Mouse (Mus musculus): ENCODE measurements around the gene Crocc. TPM values are rescaled to one million over a fixed set of nuclear protein-coding genes. Genes with fewer than 3 reads are reported as not detected.
A peak's percentile ranks its signal among the peaks of the same experiment; 100 is the strongest.

The Crocc gene
- polyA plus RNA-seq, 1 experiment from 2014 or later: 1.5 TPM

DNA sequence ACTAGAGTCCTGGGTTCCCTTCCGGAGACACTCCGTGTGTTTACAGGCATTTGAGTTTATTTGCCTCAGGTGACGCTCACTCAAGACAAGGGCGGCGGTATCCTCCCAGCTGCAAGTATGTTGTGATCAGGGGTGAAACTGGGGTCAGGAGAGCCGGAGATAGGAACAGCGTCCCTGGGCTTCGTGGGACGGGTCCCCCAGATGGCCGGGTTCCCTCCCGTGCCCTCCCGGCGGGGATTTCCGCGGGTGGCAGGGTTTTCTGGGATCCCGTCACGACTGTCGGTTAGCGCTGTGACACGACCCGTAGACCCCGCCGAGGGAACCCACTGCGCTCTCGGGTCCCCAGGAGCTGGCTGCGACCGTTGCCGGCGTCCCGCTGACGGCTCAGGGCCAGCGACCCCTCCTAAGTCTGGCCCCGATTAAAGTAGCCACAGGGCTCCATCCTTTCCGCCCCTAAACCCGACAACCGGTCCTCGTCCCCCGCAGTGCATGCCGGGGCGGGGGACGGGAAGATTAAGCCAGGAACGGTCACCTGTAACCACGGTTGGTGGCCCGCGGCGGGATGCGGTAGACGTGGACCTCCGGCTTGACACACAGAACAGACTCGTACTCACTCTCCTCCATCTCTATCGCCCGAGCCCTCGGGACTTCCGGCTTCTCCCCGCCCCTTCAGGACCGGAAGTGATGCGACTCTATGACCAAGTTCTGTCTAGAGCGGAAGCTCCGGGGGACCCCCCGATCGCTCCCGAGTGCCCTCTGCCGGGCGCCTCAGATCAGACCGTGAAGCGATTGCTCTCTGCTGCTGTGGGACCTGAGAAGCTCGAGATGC, 17.5 kb upstream of the Crocc start, which contains the start of gene Necap2:
Gene Necap2, minus strand, starts transcription at position 677 of the 829 bp plus-strand sequence.
- peak within 1 kb of the TSS; percentile 93 for H3K4me3 ChIP-seq (ENCODE audit: inconsistent target)
- H3K36me3 ChIP-seq (ENCODE audit: inconsistent target): peaks cover 13% of the 10 kb centered on the region
- peak within 1 kb of the TSS; percentile 87 for H3K27ac ChIP-seq
- WGBS (ENCODE audit: missing documents): under 1% methylated on average over 63 of the region's 67 CpGs
- H3K79me2 ChIP-seq (ENCODE audit: inconsistent target): peaks cover 50% of the 10 kb centered on the region

DNA sequence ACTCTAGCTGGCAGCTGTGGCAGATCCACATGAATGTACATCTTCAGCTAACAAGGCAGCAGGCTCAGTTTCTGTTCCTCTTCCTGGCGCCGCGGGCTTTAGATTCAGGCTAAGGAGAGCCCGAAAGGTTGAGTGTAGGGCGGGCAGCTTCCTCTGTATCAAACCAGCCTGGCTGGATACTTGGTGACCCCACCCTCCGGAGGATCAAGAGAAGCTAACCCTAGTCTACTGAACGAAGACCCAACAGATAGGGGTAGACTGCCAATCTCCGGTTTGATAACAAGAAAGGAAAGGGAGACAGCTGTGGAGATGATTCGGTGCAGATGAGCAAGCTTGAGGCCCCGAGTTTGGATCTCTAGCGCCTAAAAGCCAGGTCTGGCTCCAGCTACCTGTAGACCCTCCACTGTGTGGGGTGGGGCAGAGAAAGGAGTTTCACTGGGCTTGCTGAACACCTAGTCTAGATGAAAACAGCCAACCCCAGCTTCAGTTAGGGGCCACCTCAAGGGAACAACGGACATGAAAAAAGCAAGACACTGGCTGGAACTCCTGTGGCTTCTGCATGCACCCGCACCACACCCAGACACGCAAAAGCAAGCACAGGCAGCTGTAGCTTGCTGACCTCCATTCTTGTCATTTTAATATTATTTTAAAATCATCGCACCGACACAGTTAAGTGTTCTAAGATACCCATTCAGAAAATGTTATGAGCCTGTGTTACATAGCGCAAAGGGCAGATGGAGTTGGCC, 16.6 kb upstream of the Crocc start:
- WGBS (ENCODE audit: missing documents): 12% methylated on average over 17 of the region's 17 CpGs
- peak overlapping the region; percentile 87 for H3K27ac ChIP-seq
- H3K4me3 ChIP-seq (ENCODE audit: inconsistent target): peak overlapping the region; percentile 93
- peaks cover 59% of the 10 kb centered on the region for H3K79me2 ChIP-seq (ENCODE audit: inconsistent target)
- peaks cover 23% of the 10 kb centered on the region for H3K36me3 ChIP-seq (ENCODE audit: inconsistent target)

GRCm38 (mm10) chr4:141074109-141074508, 13.8 kb upstream of the Crocc start:
- H3K4me3 ChIP-seq (ENCODE audit: inconsistent target): no peak overlapping the region
- 97% methylated on average over 4 of the region's 4 CpGs for WGBS (ENCODE audit: missing documents)
- no peak overlapping the region for H3K27ac ChIP-seq
- peaks cover 51% of the 10 kb centered on the region for H3K36me3 ChIP-seq (ENCODE audit: inconsistent target)
- peaks cover 86% of the 10 kb centered on the region for H3K79me2 ChIP-seq (ENCODE audit: inconsistent target)

DNA sequence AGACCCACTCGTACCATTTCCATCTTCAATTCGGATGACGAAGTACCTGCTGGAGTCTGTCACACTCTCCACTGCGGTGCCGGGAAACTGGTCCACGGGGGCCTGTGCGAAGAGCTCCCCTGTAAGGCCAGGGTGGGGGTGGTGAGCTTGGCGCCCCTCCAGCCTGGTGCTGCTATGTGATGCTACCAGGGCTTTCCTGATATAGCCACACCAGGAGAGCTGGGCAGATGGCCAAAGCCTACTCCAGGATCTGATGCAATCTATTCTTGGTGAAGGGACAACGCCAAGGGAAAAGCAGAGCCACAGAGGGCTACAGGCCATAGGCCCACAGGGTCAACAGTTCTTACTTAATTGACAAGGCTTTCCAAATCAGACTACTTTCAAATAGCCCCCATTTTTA, 13.3 kb upstream of the Crocc start:
- Histone ChIP-seq H3K79me2 (ENCODE audit: inconsistent target) (peaks cover 86% of the 10 kb centered on the region), H3K27ac (no peak overlapping the region), H3K36me3 (ENCODE audit: inconsistent target) (peaks cover 56% of the 10 kb centered on the region), H3K4me3 (ENCODE audit: inconsistent target) (no peak overlapping the region)
- 94% methylated on average over 9 of the region's 9 CpGs for WGBS (ENCODE audit: missing documents)

GRCm38 (mm10) chr4:141072502-141072901, 12.2 kb upstream of the Crocc start:
- Histone ChIP-seq H3K27ac (no peak overlapping the region), H3K4me3 (ENCODE audit: inconsistent target) (no peak overlapping the region), H3K79me2 (ENCODE audit: inconsistent target) (peaks cover 80% of the 10 kb centered on the region), H3K36me3 (ENCODE audit: inconsistent target) (peaks cover 67% of the 10 kb centered on the region)
- WGBS (ENCODE audit: missing documents): 93% methylated on average over 11 of the region's 11 CpGs

DNA sequence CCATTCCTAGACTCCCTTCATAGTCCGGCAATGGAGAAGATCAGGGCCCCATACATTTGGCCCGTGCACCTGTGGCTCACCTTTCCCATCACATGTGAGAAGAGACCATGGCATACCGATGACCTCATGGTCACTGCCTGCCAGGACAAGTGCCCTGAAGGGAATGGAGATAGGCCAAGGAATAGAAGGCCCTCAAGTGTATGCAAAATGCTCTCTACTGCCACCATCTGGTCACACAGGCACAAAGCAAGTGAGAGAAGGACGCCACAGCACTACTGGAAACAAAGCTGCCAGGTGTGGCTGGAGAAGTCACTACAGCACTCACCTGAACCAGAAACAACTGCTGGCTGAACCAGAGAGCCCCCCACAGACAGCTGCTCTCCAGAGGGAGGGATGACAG, 9.4 kb upstream of the Crocc start:
- Histone ChIP-seq H3K36me3 (ENCODE audit: inconsistent target) (peaks cover 87% of the 10 kb centered on the region), H3K79me2 (ENCODE audit: inconsistent target) (peaks cover 55% of the 10 kb centered on the region), H3K27ac (no peak overlapping the region), H3K4me3 (ENCODE audit: inconsistent target) (no peak overlapping the region)
- 63% methylated on average over 4 of the region's 4 CpGs for WGBS (ENCODE audit: missing documents)

GRCm38 (mm10) chr4:141068655-141069054, 8.3 kb upstream of the Crocc start:
- no peak overlapping the region for H3K27ac ChIP-seq
- H3K79me2 ChIP-seq (ENCODE audit: inconsistent target): peaks cover 44% of the 10 kb centered on the region
- H3K4me3 ChIP-seq (ENCODE audit: inconsistent target): no peak overlapping the region
- peaks cover 81% of the 10 kb centered on the region for H3K36me3 ChIP-seq (ENCODE audit: inconsistent target)
- WGBS (ENCODE audit: missing documents): 97% methylated on average over 8 of the region's 8 CpGs

- Histone ChIP-seq H3K4me3 (ENCODE audit: inconsistent target) (no peak overlapping the region), H3K36me3 (ENCODE audit: inconsistent target) (peaks cover 70% of the 10 kb centered on the region), H3K27ac (no peak overlapping the region), H3K79me2 (ENCODE audit: inconsistent target) (peaks cover 33% of the 10 kb centered on the region)
- 95% methylated on average over 9 of the region's 9 CpGs for WGBS (ENCODE audit: missing documents)
These were observed 7.2 kb upstream of the Crocc start for GRCm38 (mm10) chr4:141067516-141068046.

DNA sequence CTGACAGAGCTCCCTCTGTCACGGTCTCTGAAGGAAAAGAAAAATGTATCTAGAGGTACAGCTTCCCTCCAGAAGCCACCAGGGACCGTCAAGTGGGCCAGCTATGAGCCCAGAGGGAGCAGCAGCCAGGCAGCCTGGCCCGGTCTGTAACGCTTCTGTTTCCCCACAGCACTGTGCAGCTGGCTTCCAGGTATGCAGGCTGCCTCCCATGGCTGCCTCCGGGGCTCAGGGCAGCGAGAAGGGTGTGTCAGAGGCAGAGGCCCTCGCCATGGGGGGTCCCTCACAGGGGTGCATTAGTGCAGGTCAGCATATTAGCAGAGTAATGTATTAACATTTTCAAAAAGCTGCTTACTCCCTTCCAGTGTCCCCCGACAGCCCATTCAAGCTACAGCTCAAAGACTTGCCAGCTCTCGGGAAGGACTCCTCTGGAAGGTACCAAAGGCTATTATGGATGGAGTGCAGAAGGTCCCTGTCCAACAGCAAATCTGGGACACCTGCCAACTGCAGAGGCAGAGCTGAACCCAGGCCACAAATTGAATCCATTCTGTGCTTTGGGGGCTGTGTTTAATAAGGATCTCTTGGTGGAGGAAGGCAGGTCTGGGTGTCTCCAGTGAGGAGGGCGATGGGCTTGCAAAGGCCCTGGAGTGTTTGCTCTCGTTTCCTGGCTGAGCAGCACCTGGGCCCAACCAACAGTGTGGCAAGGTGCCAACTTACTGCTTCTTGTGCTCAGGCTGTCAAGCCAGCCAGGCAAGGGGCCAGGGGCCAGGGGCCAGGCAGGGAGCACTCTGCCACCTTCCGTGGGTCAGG, 6.6 kb upstream of the Crocc start:
- no peak overlapping the region for H3K27ac ChIP-seq
- 94% methylated on average over 12 of the region's 12 CpGs for WGBS (ENCODE audit: missing documents)
- H3K36me3 ChIP-seq (ENCODE audit: inconsistent target): peaks cover 64% of the 10 kb centered on the region
- peaks cover 27% of the 10 kb centered on the region for H3K79me2 ChIP-seq (ENCODE audit: inconsistent target)
- no peak overlapping the region for H3K4me3 ChIP-seq (ENCODE audit: inconsistent target)

DNA sequence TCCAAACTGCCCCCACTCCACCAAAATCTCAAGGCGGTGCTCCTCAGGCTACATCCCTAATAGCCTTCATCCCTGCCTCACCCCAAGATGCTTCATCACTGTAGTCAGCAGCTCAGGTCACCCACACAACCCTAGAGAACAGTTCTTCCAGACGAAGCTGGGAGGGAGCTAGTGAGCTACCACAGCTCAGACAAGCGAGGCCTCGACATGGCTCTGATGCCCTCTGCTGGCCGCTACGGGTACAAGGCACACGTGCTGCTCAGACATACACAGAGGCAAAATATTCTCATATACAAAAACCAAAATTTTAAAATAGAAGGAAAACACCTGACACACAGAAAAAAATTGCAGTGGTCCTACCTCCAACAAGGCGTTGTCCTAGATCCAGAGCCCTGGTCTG, 4.8 kb upstream of the Crocc start:
- Histone ChIP-seq H3K4me3 (ENCODE audit: inconsistent target) (no peak overlapping the region), H3K27ac (no peak overlapping the region), H3K79me2 (ENCODE audit: inconsistent target) (peaks cover 9% of the 10 kb centered on the region), H3K36me3 (ENCODE audit: inconsistent target) (peaks cover 46% of the 10 kb centered on the region)
- WGBS (ENCODE audit: missing documents): 13% methylated on average over 8 of the region's 8 CpGs

DNA sequence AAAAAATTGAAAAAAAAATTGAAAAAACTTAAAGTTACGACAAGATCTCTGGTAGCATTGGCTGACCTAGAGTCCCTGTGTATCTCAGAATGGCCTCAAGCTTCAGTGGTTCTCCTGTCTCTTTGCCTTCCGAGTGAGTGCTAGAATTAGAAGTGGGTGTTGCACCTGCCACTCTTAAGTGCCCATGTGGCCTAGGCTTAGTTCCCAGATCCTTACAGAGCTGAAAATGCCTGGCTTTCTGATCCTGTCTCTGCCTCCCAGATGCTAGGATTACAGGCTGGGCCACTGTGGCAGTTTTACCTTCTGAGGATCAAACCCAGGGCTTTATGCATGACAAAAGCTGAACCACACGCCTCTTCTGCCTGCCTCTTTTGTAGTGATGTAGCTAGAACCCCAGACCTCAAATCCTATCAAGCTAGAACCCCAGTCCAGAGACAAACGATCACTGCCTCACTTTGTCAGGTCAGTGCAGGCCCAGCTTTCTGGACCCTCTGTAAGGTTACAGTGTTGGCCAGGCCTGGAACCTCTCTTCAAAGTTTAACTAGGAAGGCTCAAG, 3.8 kb upstream of the Crocc start:
- WGBS (ENCODE audit: missing documents): 92% methylated on average over 4 of the region's 4 CpGs
- Histone ChIP-seq H3K27ac (no peak overlapping the region), H3K36me3 (ENCODE audit: inconsistent target) (peaks cover 36% of the 10 kb centered on the region), H3K79me2 (ENCODE audit: inconsistent target) (no peaks in the 10 kb centered on the region; the same call in 1 of the 2 replicates), H3K4me3 (ENCODE audit: inconsistent target) (no peak overlapping the region)

DNA sequence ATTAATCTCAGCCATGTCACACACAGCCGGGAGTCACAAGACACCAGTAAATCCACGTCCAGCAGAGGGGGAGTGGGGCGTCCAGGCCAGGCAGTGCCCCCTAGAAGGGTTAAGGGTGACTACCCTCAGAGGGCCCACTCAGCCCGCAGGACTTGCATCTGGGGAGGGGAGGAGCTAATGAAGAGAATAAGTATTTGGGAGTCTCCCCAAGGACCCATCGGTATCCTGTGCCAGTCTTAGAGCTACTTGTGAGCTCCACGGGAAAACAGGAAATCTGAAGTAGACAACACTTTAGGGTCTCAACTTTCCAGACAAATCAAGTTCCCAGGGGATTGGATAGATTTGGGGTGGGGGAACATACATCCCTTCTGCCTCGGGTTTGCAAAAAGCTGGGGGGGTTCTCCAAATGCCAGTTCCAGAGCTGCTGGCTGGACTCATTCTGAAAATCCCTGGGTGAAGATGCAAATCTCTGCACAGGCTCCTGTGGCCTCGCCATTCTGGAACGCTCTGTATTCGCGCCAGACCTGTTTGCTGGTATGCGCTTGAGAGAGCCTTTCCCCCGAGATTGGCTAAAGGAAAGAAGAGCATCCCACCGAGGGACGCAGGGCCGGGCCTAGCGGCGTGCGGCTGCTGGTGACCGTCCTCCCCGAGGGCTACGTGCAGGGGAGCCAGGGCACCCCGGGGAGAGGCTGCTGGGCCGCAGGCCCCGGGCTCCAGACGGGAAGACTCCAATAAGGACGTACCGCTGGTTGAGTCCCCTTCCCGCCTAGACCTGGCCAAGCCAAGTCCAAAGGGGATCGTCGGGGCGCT, 529 bp downstream of the Crocc start:
- Histone ChIP-seq H3K4me3 (ENCODE audit: inconsistent target) (peak overlapping the region; percentile 55), H3K36me3 (ENCODE audit: inconsistent target) (no peaks in the 10 kb centered on the region), H3K79me2 (ENCODE audit: inconsistent target) (no peaks in the 10 kb centered on the region), H3K27ac (no peak overlapping the region)
- 9% methylated on average over 32 of the region's 32 CpGs for WGBS (ENCODE audit: missing documents)

DNA sequence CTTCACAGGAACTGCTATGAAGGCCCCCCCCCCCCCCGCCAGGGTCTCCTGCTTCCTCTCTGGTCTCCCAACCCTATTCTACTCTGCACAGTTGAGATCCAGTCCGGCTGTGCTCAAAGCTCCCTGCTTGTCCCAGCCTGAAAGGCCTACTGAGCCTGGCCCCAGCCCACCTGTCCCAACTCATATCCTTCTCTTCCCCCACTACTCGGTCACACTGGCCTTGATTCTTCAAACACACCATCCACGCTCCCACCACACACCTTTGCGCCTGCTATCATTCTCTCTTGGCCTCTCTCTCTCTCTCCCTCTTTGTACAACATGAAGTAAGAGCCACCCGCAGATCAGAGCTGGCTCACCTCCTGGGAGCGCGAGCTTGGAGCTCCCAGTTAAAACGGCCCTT, 1.5 kb downstream of the Crocc start:
- no peak overlapping the region for H3K27ac ChIP-seq
- H3K4me3 ChIP-seq (ENCODE audit: inconsistent target): no peak overlapping the region
- WGBS (ENCODE audit: missing documents): 94% methylated on average over 6 of the region's 9 CpGs
- no peaks in the 10 kb centered on the region for H3K36me3 ChIP-seq (ENCODE audit: inconsistent target)
- H3K79me2 ChIP-seq (ENCODE audit: inconsistent target): no peaks in the 10 kb centered on the region

All from macrophage (primary cell).